Mouse (Mus musculus) layer of hippocampus, adult 9-10 months (tissue): ENCODE measurements around the gene Rragb.
A peak's percentile ranks its signal among the peaks of the same experiment; 100 is the strongest.
"Not testable (repeated sequence)": the region's sequence is repeated elsewhere in the genome, so short reads cannot be mapped to it uniquely, and the experiment has no call there.

Experiments used
- DNase-seq: peaks from one replicate; pipeline ENCODE4 v3.0.0; 2022; ENCODE audit warnings: low spot score

Gene Rragb

GRCm38 (mm10) chrX:153139734-153140515 lies at the start of gene Rragb:
TSS of gene Rragb (plus strand) at chrX:153139981.
- peak; percentile 61 for DNase-seq

DNA sequence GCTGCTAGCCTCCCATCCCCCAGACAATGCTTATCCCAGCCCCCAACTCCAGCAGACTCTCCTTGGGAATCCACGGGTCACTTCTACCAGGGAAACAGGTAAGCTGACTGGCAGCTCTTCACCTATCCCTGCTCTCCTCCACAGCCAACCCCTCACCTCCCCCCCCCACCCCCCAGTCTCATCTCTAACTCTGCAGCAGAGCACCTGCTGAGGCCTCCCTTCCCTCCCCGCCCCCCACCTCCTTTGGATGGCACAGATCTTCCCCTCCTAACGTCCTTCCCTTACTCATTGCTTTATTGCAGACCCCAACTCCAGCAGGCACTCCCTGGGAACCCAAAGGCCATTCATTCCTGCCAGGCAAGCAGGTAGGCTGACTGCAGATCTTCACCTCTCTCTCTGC lies 21.3 kb upstream of the Rragb start, which contains the start of gene Foxr2:
Gene Foxr2, plus strand, starts transcription at position 301 of the 400 bp plus-strand sequence.
- no peak for DNase-seq

DNA sequence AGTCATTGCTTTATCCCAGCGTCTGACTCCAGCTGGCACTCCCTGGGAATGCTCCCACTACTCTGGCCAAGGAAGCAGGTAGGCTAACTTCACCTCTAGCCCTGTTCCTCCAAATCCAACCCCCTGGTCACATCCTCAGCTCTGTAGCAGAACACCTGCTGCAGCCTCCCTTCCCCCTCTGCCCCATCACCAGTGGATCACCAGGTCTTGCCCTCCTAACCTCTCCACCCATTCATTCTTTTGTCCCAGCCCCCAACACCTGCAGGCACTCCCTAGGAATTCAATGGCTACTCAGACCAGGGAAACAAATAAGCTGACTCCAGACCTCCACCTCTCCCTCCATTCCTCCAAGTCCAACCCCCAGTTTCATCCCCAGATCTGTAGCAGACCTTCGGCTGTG lies 20.8 kb upstream of the Rragb start:
- DNase-seq = no peak

GRCm38 (mm10) chrX:153142656-153143055 lies 2.9 kb downstream of the Rragb start:
- no peak for DNase-seq

GRCm38 (mm10) chrX:153151766-153152165 lies 12.0 kb downstream of the Rragb start:
- no peak for DNase-seq

- no peak for DNase-seq
These were observed 15.5 kb downstream of the Rragb start for GRCm38 (mm10) chrX:153155322-153155721.

- no peak for DNase-seq
These were observed 35.0 kb downstream of the Rragb start for GRCm38 (mm10) chrX:153174786-153175185.

DNA sequence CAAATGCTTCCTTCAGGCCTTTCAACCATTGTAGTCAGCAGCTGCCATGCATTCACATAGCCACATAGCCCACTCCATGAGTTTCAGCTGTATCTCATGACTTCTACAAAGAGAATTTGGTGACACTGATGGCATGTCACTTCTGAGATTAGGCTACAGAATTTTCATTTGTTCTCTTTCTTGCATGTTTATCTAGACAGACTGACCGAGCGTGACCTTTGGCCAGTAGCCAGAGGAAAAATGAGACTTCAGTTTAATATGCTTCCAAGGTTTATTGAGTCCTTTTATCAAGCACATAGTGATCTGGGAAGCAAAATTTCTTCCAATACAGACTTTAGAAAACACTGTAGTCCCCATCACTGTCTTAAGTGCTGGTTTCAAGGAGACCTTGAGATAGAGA lies 42.4 kb downstream of the Rragb start:
- no peak for DNase-seq

DNA sequence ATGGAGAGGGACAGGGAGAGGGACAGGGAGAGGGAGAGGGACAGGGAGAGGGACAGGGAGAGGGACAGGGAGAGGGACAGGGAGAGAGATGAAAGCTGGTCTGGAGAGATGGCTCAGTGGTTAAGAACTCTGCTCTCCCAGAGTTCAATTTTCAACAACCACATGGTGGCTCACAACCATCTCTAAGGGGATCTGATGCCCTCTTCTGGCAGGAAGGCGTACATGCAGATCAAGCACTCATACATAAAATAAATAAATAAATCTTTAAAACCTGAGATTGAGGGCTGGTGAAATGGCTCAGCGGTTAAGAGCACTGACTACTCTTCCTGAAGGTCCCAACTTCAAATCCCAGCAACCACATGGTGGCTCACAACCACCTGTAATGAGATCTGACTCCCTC lies 59.4 kb downstream of the Rragb start:
- not testable (repeated sequence) for DNase-seq

DNA sequence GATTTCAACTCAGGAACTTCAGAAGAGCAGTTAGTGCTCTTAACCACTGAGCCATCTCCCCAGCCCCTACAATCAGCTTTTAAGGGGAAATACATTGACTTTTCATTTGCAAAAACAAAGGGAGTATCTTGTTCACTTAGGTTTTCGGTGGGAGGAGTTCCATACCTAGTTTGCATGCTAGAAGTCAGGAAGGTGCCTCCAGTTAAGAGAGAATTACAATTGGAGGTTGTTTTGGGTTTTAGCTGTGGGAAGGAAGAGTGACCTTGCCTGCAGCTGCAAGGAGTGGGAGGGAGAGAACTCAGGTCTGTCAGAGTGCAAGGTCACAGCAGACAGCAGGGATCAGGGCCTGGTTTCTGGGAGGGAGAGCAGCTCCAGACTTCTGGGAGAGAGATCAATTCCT lies 71.3 kb downstream of the Rragb start:
- no peak for DNase-seq
